Mouse (Mus musculus) liver, embryonic 14.5 days (tissue): Measurements from ENCODE around the gene Igf1r.

Experiments used
- CTCF ChIP-seq: IDR thresholded peaks from 2 replicates; pipeline ENCODE4 v1.5.1; 2016; ENCODE audit warnings: antibody characterized with exemption, low read depth, control low read depth
- EP300 ChIP-seq: IDR thresholded peaks from 2 replicates; pipeline ENCODE4 v1.6.1; 2016; ENCODE audit warnings: antibody characterized with exemption, low read depth

GRCm38 (mm10) chr7:67996202-67996960 lies 43.8 kb downstream of the Igf1r start:
- no peak for TF ChIP-seq CTCF
- no peak for TF ChIP-seq EP300
